Mouse (Mus musculus) adrenal gland, postnatal 14 days (tissue): ENCODE measurements at regions not wholly inside any gene's neighbourhood (a gene's known extent, or its start where the extent isn't known, plus 50 kb on each side); places are given as distances from the start of the nearest gene placed in this dataset.

Source experiments
- DNase-seq: peaks from one replicate; pipeline ENCODE4 v3.0.0; 2021; ENCODE audit warnings: mixed read lengths

DNA sequence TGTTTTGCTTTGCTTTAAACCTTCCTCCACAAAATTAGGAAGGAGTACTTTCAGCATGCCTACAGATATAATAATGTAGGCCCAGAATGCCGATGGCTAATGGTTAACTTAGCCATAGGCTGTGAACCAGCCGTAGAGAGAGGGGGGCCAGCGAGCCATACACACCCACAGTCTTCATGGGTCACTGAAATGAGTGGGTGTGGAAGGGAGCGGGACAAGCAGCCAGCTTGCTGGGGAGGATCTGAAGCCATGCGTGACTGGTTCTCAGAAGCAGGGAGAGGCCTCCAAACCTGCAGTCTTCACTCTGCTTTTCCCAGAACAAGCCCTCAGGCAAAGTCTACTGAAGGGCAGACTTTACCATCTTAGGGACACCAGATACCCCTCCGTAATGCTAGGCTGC, 50.8 kb upstream of the Ptpn13 start:
- DNase-seq = no peak

GRCm38 (mm10) chr5:103373089-103373488, 51.9 kb upstream of the Ptpn13 start:
- DNase-seq = no peak

DNA sequence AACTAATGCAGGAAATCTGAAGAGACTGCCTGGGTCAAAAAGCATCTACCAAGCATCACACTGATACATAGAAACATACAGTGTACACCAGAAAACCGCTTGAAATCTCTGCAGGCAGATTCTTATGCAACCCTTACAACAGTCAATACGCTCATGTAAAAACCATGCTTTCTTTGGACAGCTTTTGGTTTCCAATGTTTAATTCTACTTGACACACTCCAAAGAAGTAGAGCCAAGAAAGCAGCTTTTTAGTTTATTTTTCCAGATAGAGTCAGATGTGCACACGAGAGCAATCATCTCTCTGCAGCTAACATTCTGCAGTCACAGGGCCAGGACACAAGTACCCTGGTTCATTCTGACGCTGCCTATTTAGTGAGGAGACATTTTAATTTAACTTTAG, 54.5 kb upstream of the Ptpn13 start:
- DNase-seq = no peak

DNA sequence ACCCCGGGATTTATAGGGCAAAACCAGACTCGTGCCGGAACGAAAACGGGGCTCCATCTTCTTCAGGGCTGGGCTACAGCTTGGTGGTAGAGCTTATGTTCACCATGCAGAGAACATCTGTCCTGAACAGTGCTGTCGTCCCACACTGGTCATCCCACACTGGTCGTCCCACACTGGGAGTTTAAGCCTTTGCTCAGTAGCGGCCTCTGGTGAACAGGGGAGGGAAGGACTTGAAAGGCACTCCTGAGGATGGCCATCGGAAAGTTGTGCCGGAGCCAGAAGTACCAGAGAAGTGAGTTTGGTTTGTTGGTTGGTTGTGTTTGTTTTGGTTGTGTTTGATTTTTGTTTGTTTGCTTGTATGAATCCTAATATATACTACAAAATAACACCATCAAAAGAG, 56.0 kb upstream of the Ptpn13 start:
- DNase-seq = no peak

DNA sequence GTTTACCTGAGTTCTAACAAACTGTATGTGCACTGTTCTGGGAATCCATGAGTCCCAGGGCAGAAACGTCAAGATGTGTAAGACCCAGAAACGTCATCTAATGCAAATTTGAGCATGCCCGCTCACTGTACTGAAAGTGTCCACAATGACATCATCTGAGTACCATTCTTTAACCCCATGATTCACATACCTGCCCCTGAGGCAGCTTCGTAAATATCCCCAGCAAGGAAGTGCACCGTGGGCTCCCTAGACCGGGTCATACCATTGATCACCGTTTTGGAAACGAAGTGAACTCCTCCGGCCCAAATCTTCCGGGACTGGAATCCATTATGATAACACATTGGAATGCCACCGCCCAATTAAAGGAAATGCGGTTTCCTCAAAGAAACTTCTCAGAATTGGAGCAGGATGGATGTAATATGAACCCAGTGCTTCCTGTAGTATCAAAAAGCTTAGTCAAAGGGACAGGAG, 57.8 kb upstream of the Ptpn13 start:
- no peak for DNase-seq

DNA sequence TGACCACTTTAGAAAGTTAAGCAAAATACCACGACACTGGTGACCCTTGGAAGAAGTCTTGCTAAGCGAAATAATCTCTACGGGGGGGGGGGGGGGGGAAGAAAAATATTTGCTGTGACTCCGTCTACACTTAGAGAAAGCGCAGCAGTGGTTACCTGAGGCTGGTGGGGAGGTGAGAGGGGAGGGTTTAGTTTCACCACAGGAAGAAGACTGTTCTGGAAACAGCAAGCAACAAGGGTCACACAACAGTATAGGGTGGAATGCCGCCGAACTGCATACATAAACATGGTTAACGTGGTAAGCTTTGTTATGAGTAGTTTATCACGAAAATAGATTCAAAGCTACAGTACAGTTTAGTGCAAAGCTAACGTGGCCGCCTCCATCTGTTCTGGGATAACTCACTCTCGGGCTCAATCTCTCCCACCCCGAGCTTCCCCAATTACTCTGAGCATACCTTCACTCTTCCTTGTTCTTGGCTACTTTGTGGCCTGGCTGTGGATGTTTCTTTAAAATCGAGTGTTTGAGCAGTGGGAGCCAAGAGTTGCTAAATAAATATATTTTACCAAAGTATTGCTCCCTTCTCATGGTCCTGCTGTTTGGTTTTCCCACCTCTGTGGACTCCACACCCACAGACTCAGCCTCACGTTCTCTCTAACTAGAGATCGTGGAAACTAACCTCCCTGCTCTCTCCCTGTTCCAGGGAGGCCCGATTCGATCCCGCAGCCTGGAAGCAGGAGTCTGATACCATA, 59.1 kb upstream of the Ptpn13 start:
- no peak for DNase-seq

GRCm38 (mm10) chr5:103364791-103365699, 59.9 kb upstream of the Ptpn13 start:
- DNase-seq = no peak

DNA sequence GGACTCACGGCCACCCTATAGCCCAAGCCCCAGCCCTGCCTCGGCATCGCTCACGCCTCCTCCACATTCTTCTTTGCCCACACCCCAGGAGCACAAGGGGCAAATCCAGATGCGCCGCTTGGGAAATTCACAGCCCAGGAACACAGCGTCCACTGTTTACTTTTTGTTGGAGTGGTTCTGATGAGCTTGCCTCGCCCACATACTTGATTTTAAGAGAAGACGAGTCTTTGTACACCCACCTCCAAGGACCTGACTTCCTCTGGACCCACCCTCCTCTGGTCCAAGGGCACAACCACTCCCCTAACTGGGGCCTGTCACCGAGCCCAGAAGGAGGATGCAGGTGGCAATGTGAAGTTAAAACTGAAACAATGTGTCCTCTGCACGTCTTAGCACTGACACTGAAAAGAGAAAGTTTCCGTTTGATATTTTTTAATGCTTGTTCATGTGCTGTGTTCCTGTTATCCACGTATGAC, 64.2 kb upstream of the Ptpn13 start:
- no peak for DNase-seq

DNA sequence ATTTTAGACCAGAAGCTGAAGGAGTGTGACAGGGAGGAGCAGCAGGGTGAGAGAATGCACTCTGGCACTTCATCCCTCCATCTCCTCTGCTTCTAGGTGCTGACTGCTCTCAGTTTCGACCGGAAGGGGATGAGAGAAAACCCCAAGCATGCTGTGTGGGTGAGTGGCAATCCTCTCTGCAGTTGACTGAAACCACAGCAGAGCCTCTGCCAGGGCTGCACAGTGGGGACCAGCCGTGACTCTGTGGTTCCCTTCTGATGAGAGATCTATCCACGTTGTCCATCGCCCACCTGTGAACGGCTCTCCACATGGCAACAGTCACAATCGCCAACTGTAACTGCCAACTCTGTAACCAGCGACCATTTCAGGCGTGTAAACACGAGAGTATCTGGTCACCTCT, 64.6 kb upstream of the Ptpn13 start:
- no peak for DNase-seq

DNA sequence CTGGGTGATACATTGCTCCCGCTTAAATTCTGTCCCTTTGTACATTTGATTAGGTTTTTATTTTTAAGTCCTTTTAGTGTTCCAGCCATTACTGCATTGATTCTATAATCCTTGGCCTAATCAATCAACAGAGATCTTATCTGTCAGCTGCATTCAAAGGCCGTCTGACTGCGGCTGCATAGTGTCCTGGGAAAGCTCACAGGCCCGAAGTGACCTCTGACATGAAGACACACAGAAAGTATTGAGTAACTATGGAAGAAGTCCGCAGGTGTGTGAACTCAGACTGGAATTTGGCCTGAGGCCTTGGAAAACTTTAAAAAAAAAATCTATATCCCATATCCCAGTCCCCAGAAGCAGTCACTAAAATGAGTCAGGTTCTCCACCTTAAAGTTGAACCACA, 67.4 kb upstream of the Ptpn13 start:
- no peak for DNase-seq

DNA sequence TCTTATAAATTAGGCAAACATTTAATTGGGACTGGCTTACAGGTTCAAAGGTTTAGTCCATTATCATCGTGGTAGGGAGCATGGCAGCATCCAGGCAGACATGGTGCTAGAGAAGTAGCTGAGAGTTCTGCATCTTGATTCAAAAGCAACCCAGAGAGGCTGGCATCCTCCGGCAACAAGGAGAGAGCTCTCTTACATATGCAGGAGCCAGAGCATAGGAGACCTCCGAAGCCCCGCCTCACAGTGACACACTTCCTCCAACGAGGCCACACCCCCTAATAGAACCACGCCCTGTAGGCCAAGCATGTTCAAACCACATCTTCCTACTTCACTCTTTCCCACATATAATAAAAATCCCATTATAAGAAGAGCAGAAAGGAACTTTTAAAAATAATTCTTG, 68.5 kb upstream of the Ptpn13 start:
- DNase-seq = peak; percentile 59

GRCm38 (mm10) chr5:103355372-103356300, 69.4 kb upstream of the Ptpn13 start:
- DNase-seq = peak; percentile 84

DNA sequence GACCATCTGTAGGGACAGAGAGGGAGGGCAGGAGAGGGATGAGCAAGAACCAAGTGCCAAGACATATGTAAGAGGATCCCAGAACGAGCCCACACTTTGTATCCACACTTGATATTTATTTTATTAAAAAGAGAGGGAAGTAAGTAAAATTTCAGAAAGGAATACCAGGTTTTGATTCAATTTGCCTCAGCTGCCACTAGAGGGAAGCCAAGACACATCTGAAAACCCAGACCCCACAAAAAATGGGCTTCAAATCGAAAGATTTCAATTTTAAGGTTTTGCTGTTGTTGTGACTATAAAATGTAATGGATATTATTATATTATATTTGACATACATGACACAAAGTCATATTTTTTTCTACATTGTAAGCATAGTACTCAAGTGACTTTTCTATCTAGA, 81.1 kb upstream of the Ptpn13 start:
- peak; percentile 17 for DNase-seq

DNA sequence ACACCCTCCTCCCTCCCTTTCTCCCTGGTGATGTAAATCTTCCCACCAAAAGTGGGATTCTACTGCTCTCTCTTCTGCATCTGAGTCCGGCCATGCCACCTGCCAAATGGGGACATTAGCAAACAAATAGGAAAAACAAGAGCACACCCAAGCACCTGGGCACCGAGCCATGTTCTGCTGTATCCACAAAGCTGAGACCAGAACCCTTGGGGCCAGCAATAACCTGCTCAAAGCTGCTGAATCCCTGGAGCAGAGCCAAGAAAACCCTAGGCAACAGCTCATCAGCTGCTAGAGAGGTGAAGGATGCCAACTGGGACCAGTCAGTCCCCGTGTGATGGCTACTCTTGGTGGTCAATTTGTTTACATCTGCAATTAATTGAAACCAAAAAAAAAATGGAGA, 83.5 kb upstream of the Ptpn13 start:
- DNase-seq = peak; percentile 30

DNA sequence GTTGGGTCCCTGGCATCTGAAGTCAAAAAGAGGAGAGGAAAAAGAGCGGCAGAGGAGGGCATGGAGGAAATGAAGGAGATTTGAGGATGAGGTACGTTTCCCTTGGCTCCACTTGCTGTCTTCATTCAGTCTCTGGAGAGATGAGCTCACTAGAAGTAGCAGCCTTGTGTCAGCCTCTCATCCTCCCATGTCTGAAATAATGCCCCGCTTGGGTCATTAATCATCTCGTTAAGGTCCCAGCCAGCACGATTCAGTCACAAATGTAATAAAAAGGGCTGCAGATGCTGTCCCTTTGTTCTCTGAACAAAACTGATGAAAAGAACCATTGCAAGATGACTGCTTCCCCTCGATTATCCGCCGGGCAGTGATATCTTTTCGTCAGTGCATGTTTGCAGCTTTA, 84.4 kb upstream of the Ptpn13 start:
- DNase-seq = no peak

- DNase-seq = no peak
Observed at GRCm38 (mm10) chr5:103336689-103337490, 88.1 kb upstream of the Ptpn13 start.

- no peak for DNase-seq
Observed at GRCm38 (mm10) chr5:103335916-103336688, 88.9 kb upstream of the Ptpn13 start.

DNA sequence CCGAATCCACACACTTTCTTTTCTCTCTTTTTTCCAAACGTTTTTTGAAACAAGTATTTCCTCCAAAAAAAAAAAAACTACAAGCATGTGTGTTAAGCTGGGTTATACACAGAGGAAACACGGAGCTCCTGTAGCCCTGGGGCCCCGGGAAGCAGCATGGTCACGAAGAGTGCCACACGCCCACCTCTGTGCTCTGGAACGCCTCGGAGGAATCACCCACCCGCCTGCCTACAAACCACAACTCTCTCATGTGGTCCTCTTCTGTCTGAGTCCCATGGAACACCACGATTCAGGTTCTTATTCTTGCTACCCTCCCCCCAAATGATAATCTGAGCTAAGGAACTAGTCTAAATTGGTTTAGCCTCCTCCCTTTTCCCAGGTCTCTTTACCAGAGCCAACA, 98.6 kb upstream of the Ptpn13 start:
- no peak for DNase-seq

DNA sequence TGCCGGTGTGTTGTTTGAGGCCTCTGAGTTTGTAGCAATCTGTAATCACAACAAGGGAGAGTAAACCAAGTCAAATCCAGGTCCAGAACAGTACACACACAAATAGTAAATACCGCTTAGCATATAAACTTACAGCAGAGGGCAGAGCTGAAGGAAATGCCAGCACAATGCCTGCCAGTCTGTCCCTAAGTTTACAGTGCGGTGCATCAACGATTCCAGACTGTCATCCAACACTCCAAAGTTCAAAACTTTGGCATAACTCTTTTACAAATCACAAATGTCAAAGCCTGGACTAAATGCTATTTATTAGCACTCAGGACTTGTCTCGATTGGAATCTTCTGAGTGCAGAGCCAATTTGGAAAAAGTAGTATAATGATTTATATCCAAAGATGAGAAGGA, 104.7 kb upstream of the Ptpn13 start:
- DNase-seq = no peak

DNA sequence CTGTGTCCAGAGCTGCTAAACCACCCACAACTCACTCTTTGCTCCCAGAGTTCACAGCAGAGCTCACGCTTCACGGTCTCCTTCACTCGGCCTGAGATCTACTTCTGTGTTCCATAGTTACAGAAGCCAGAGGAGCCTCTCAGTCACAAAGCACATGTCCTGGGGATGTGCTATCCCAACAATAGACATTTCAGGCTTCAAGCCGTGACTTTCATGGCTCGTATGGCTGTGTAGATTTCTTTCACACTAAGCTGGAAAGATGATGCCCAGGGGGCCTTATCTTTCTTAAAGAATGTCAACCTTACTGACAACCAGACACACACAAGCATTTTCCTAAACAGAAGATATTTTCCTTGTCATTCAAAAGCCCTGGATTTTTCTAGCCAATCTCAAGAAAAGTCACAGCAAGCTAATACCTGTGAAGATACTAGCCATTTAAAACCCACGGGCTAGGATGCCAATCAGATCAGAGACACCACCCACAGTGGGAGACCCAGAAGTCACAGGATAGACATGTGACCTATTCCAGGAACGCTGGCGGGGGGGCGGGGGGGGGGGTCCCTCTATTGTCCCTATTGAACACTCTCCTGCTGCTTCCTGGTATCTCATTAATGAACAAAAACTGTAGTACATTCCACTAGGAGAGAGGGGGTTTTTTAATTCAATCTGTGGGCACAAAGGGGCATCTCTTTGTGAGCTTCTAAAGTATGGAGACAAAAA, 98.8 kb upstream of the Mapk10 start:
- no peak for DNase-seq
